Comparison of ENCODE assay signal across 8 mouse cellular contexts in genomic region chr1:54194183-54194953, GRCm38 (mm10). TPM values are rescaled to one million over a fixed set of nuclear protein-coding genes. Genes with fewer than 3 reads are reported as not detected.
DNase-seq lines count a peak whose midpoint lies in the region; ATAC-seq and TF ChIP-seq lines count a peak whose summit lies in the region.

No protein-coding gene starts in this region.

- peak overlapping the region; percentile 96 for H3K9ac ChIP-seq in ES-Bruce4 (ENCODE audit: low read depth, poor library complexity, severe bottlenecking)
- peak overlapping the region; percentile 96 for H3K9ac ChIP-seq in forebrain, embryonic 16.5 days (replicated peaks; ENCODE audit: low read depth, low read length)
- peak overlapping the region; percentile 30; the same call in 1 of the 2 replicates for H3K9ac ChIP-seq in liver, postnatal 0 days (replicated peaks)

- peak overlapping the region; percentile 63 for H3K4me3 ChIP-seq in ES-Bruce4 (ENCODE audit: low read depth, low read length)
- peak overlapping the region; percentile 87 for H3K4me3 ChIP-seq in forebrain, embryonic 16.5 days (replicated peaks; ENCODE audit: low read length)
- H3K4me3 ChIP-seq in liver, postnatal 0 days (ENCODE audit: low read depth, low read length), result peak overlapping the region; percentile 63

- peak; percentile 80 for DNase-seq in cerebellum, adult 11-12 months
- peak; percentile 46 to 55 for DNase-seq in heart, postnatal 14 days
- DNase-seq in layer of hippocampus, adult 8-10 months (ENCODE audit: low spot score in 2 of 2), result peak; percentile 58 to 72
- DNase-seq in liver, postnatal 0 days, result peak; percentile 26
- peak; percentile 10 for DNase-seq in ovary, postnatal 14 days (ENCODE audit: low spot score)
- peak; percentile 26 to 61 for DNase-seq in urinary bladder, postnatal 4 days (ENCODE audit: low spot score in 2 of 2)

- no peak overlapping the region for H3K27ac ChIP-seq in ES-Bruce4 (ENCODE audit: insufficient read depth, low read length)
- H3K27ac ChIP-seq in forebrain, embryonic 16.5 days (ENCODE audit: low read length), result peak overlapping the region; percentile 85
- H3K27ac ChIP-seq in liver, postnatal 0 days (ENCODE audit: low read depth), result no peak overlapping the region

- 0% methylated on average over 67 of the region's 104 CpGs for WGBS in forebrain, embryonic 16.5 days
- WGBS in liver, postnatal 0 days (ENCODE audit: insufficient replicate concordance), result 1% methylated on average over 65 of the region's 104 CpGs

- intact Hi-C loops in heart, postnatal 14 days (cut with DNase I), result loop anchor here (5.0 kb wide), 1 partner anchor 282 kb away; no protein-coding TSS in a partner anchor

- H3K9me3 ChIP-seq in ES-Bruce4 (replicated peaks; ENCODE audit: control insufficient read depth, insufficient read depth, low read length, poor library complexity, severe bottlenecking), result no peaks in the 10 kb centered on the region
- no peaks in the 10 kb centered on the region for H3K9me3 ChIP-seq in forebrain, embryonic 16.5 days (ENCODE audit: control insufficient read depth, low read length)
- H3K9me3 ChIP-seq in liver, postnatal 0 days (ENCODE audit: low read length), result no peaks in the 10 kb centered on the region

- ATAC-seq in forebrain, embryonic 16.5 days, result peak; percentile 91
- peak; percentile 25 for ATAC-seq in liver, postnatal 0 days

- peaks cover 9% of the 10 kb centered on the region for H3K27me3 ChIP-seq in ES-Bruce4 (ENCODE audit: control insufficient read depth, insufficient read depth, low read length, poor library complexity, severe bottlenecking)
- peaks cover 4% of the 10 kb centered on the region; the same call in 1 of the 2 replicates for H3K27me3 ChIP-seq in forebrain, embryonic 16.5 days (replicated peaks; ENCODE audit: control insufficient read depth, insufficient read depth, low read length)
- peaks cover 26% of the 10 kb centered on the region for H3K27me3 ChIP-seq in liver, postnatal 0 days (ENCODE audit: insufficient read depth, low read length)

- no peak for TF ChIP-seq EP300 in ES-Bruce4 (IDR thresholded peaks at IDR 0.05; ENCODE audit: insufficient read depth, low read depth, low read length)
- no peak for TF ChIP-seq EP300 in liver, postnatal 0 days (IDR thresholded peaks at IDR 0.05; ENCODE audit: low read depth)

- TF ChIP-seq POLR2A in ES-Bruce4 (IDR thresholded peaks at IDR 0.05; ENCODE audit: insufficient read depth, low read length), result no peak

- no peaks in the 10 kb centered on the region for H3K36me3 ChIP-seq in ES-Bruce4 (ENCODE audit: control insufficient read depth, insufficient read depth, low read length, poor library complexity, severe bottlenecking)
- no peaks in the 10 kb centered on the region for H3K36me3 ChIP-seq in forebrain, embryonic 16.5 days (ENCODE audit: control insufficient read depth, insufficient read depth)
- no peaks in the 10 kb centered on the region for H3K36me3 ChIP-seq in liver, postnatal 0 days (replicated peaks; ENCODE audit: insufficient read depth, low read length)

- peak overlapping the region; percentile 73 for H3K4me2 ChIP-seq in forebrain, embryonic 16.5 days (ENCODE audit: low read length)
- H3K4me2 ChIP-seq in liver, postnatal 0 days (ENCODE audit: low read depth, low read length), result peak overlapping the region; percentile 86

- no peak for TF ChIP-seq CTCF in ES-Bruce4 (IDR thresholded peaks at IDR 0.05; ENCODE audit: low read depth, low read length)
- no peak for TF ChIP-seq CTCF in liver, postnatal 0 days (IDR thresholded peaks at IDR 0.05; ENCODE audit: low read depth)

- H3K4me1 ChIP-seq in ES-Bruce4 (ENCODE audit: control insufficient read depth, insufficient read depth, low read length), result no peaks in the 10 kb centered on the region
- H3K4me1 ChIP-seq in forebrain, embryonic 16.5 days (replicated peaks; ENCODE audit: control insufficient read depth, insufficient read depth, low read length), result no peaks in the 10 kb centered on the region; the same call in 1 of the 2 replicates
- no peaks in the 10 kb centered on the region for H3K4me1 ChIP-seq in liver, postnatal 0 days (ENCODE audit: insufficient read depth)

RNA-seq across cellular contexts. Expression of gene Hecw2, which starts 0.6 kb away (rescaled TPM):
- 9.5 and 11.2 TPM in 2 replicates for polyA plus RNA-seq in ES-Bruce4 (2011; ENCODE audit: insufficient read depth, insufficient read length, low read depth, missing spikeins)
- polyA plus RNA-seq in forebrain, embryonic 16.5 days (2015; fragmentation: Nextera tagmentation; extraction: Ambion mirVana), result 4.6 and 5.3 TPM in 2 replicates
- 10 to 100 TPM; 12.0 to 14.9 TPM for total RNA-seq in heart, postnatal 14 days (2021)
- 10 to 100 TPM; 25.0 to 35.1 (median 26.9) TPM for total RNA-seq in layer of hippocampus, adult 8-10 months (2022)
- polyA plus RNA-seq in liver, postnatal 0 days (2015; fragmentation: Nextera tagmentation; extraction: Ambion mirVana), result 0.40 and 0.61 TPM in 2 replicates

RNA-seq across cellular contexts. Expression of gene Ccdc150, which starts 56.1 kb away (rescaled TPM):
- polyA plus RNA-seq in ES-Bruce4 (2011; ENCODE audit: insufficient read depth, insufficient read length, low read depth, missing spikeins), result 0.93 and 2.3 TPM in 2 replicates
- 0.07 and 0.15 TPM in 2 replicates for polyA plus RNA-seq in forebrain, embryonic 16.5 days (2015; fragmentation: Nextera tagmentation; extraction: Ambion mirVana)
- under 1 TPM; 0.22 to 0.39 TPM for total RNA-seq in heart, postnatal 14 days (2021)
- total RNA-seq in layer of hippocampus, adult 8-10 months (2022), result under 1 TPM; 0.26 to 0.54 (median 0.40) TPM
- 0.18 and 0.22 TPM in 2 replicates for polyA plus RNA-seq in liver, postnatal 0 days (2015; fragmentation: Nextera tagmentation; extraction: Ambion mirVana)

Comparison
In these comparisons a context has a peak if more than half of its experiments do, and no peak if none do; other contexts are left out.
1. H3K9ac ChIP-seq: peak in every context shown above with its lines; median percentile 96 in ES-Bruce4; 96 in forebrain, embryonic 16.5 days; 30 in liver, postnatal 0 days.
2. DNase-seq: peak in every context shown above with its lines; median percentile 80 in cerebellum, adult 11-12 months; 65 in layer of hippocampus, adult 8-10 months; 50 in heart, postnatal 14 days; 44 in urinary bladder, postnatal 4 days; 26 in liver, postnatal 0 days; 10 in ovary, postnatal 14 days.